Mouse (Mus musculus): ENCODE data around the gene Lypd4. TPM values are rescaled to one million over a fixed set of nuclear protein-coding genes. Genes with fewer than 3 reads are reported as not detected.
A peak's percentile ranks its signal among the peaks of the same experiment; 100 is the strongest.

Lypd4 gene
- polyA plus RNA-seq, 1 experiment: not detected

- no peaks in the 10 kb centered on the region for H3K36me3 ChIP-seq (ENCODE audit: control insufficient read depth, insufficient read depth, low read length)
- WGBS: 47% methylated on average over 6 of the region's 6 CpGs
- TF ChIP-seq CTCF (IDR thresholded peaks at IDR 0.05; ENCODE audit: extremely low read depth, insufficient read depth, insufficient read length, insufficient replicate concordance): no peak
- no peak for TF ChIP-seq POLR2A (IDR thresholded peaks at IDR 0.05; ENCODE audit: low read depth, low read length)
Measured at GRCm38 (mm10) chr7:24864156-24864555, 5.6 kb downstream of the Lypd4 start.

GRCm38 (mm10) chr7:24862853-24863252, 6.9 kb downstream of the Lypd4 start:
- no peak for TF ChIP-seq CTCF (IDR thresholded peaks at IDR 0.05; ENCODE audit: extremely low read depth, insufficient read depth, insufficient read length, insufficient replicate concordance)
- no peak for TF ChIP-seq POLR2A (IDR thresholded peaks at IDR 0.05; ENCODE audit: low read depth, low read length)
- Histone ChIP-seq H3K27me3 (ENCODE audit: control insufficient read depth, insufficient read depth, low read length) (no peaks in the 10 kb centered on the region), H3K36me3 (ENCODE audit: control insufficient read depth, insufficient read depth, low read length) (no peaks in the 10 kb centered on the region), H3K27ac (ENCODE audit: insufficient read depth, low read length) (no peak overlapping the region), H3K4me1 (ENCODE audit: control insufficient read depth, insufficient read depth, insufficient read length) (no peaks in the 10 kb centered on the region), H3K4me3 (ENCODE audit: extremely low read depth, insufficient read depth, insufficient read length) (no peak overlapping the region)
- no peak for DNase-seq (ENCODE audit: low read depth in 1 of 2, low spot score in 2 of 2)
- 43% methylated on average over 4 of the region's 4 CpGs for WGBS

More at GRCm38 (mm10) chr7:24864156-24864555, 5.6 kb downstream of the Lypd4 start:
- no peak overlapping the region for H3K27ac ChIP-seq (ENCODE audit: insufficient read depth, low read length)
- no peak overlapping the region for H3K4me3 ChIP-seq (ENCODE audit: extremely low read depth, insufficient read depth, insufficient read length)
- no peaks in the 10 kb centered on the region for H3K4me1 ChIP-seq (ENCODE audit: control insufficient read depth, insufficient read depth, insufficient read length)
- DNase-seq (ENCODE audit: low read depth in 1 of 2, low spot score in 2 of 2): no peak
- H3K27me3 ChIP-seq (ENCODE audit: control insufficient read depth, insufficient read depth, low read length): no peaks in the 10 kb centered on the region

GRCm38 (mm10) chr7:24861913-24862312, 7.8 kb downstream of the Lypd4 start, which contains the start of gene Gm9844:
Gene Gm9844 (plus strand): TSS chr7:24862213.
- no peak for DNase-seq (ENCODE audit: low read depth in 1 of 2, low spot score in 2 of 2)
- no peak within 1 kb of the TSS for H3K4me3 ChIP-seq (ENCODE audit: extremely low read depth, insufficient read depth, insufficient read length)
- H3K27ac ChIP-seq (ENCODE audit: insufficient read depth, low read length): no peak within 1 kb of the TSS
- H3K4me1 ChIP-seq (ENCODE audit: control insufficient read depth, insufficient read depth, insufficient read length): no peaks in the 10 kb centered on the region
- WGBS: 93% methylated on average over 7 of the region's 7 CpGs
- no peaks in the 10 kb centered on the region for H3K27me3 ChIP-seq (ENCODE audit: control insufficient read depth, insufficient read depth, low read length)
- TF ChIP-seq CTCF (IDR thresholded peaks at IDR 0.05; ENCODE audit: extremely low read depth, insufficient read depth, insufficient read length, insufficient replicate concordance) (no peak), POLR2A (IDR thresholded peaks at IDR 0.05; ENCODE audit: low read depth, low read length) (no peak)
- H3K36me3 ChIP-seq (ENCODE audit: control insufficient read depth, insufficient read depth, low read length): no peaks in the 10 kb centered on the region

GRCm38 (mm10) chr7:24859234-24859633, 10.5 kb downstream of the Lypd4 start:
- H3K27ac ChIP-seq (ENCODE audit: insufficient read depth, low read length): no peak overlapping the region; the same call in 1 of the 2 replicates
- no peak for DNase-seq (ENCODE audit: low read depth in 1 of 2, low spot score in 2 of 2)
- 73% methylated on average over 5 of the region's 5 CpGs for whole genome bisulfite sequencing

DNA sequence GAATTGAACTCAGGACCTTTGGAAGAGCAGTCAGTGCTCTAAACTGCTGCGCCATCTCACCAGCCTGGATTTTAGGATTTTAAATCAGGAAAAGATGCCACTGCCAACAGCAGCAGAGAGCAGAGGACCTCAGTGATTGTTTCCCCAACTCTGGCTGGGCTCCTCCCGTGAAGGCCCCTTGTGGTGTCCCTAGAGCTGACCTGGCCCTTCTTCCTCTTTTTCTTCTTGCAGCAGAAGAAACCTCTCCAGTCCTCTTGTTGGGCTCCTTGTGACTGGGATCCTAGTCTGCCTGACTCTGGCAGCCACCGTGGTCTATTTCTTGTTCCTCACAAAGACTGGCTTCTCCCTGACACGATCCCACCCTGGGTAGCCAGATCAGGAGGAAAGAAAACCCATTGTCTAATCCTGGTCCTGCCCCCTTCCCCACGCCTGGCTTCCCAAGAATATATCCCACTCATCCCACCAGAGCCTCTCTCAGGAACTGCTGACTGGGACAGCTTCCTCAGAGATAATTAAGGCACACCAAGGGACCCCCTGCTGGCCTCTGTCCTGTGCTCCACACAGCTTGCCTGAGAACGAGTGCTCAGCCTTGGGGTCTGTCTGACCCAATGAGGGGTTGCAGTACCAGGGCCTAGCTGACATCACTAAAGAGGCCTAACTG, 13.2 kb downstream of the Lypd4 start:
- no peak overlapping the region for H3K4me3 ChIP-seq (ENCODE audit: extremely low read depth, insufficient read depth, insufficient read length)
- H3K27me3 ChIP-seq (ENCODE audit: control insufficient read depth, insufficient read depth, low read length): no peaks in the 10 kb centered on the region
- TF ChIP-seq POLR2A (IDR thresholded peaks at IDR 0.05; ENCODE audit: low read depth, low read length): no peak
- TF ChIP-seq CTCF (IDR thresholded peaks at IDR 0.05; ENCODE audit: extremely low read depth, insufficient read depth, insufficient read length, insufficient replicate concordance): no peak
- no peak for DNase-seq (ENCODE audit: low read depth in 1 of 2, low spot score in 2 of 2)
- H3K36me3 ChIP-seq (ENCODE audit: control insufficient read depth, insufficient read depth, low read length): no peaks in the 10 kb centered on the region
- H3K27ac ChIP-seq (ENCODE audit: insufficient read depth, low read length): no peak overlapping the region
- WGBS: 48% methylated on average over 6 of the region's 6 CpGs
- H3K4me1 ChIP-seq (ENCODE audit: control insufficient read depth, insufficient read depth, insufficient read length): no peaks in the 10 kb centered on the region

More at GRCm38 (mm10) chr7:24859234-24859633, 10.5 kb downstream of the Lypd4 start:
- TF ChIP-seq CTCF (IDR thresholded peaks at IDR 0.05; ENCODE audit: extremely low read depth, insufficient read depth, insufficient read length, insufficient replicate concordance): no peak
- no peak for TF ChIP-seq POLR2A (IDR thresholded peaks at IDR 0.05; ENCODE audit: low read depth, low read length)
- Histone ChIP-seq H3K4me1 (ENCODE audit: control insufficient read depth, insufficient read depth, insufficient read length) (no peaks in the 10 kb centered on the region), H3K4me3 (ENCODE audit: extremely low read depth, insufficient read depth, insufficient read length) (no peak overlapping the region), H3K36me3 (ENCODE audit: control insufficient read depth, insufficient read depth, low read length) (no peaks in the 10 kb centered on the region), H3K27me3 (ENCODE audit: control insufficient read depth, insufficient read depth, low read length) (no peaks in the 10 kb centered on the region)

DNA sequence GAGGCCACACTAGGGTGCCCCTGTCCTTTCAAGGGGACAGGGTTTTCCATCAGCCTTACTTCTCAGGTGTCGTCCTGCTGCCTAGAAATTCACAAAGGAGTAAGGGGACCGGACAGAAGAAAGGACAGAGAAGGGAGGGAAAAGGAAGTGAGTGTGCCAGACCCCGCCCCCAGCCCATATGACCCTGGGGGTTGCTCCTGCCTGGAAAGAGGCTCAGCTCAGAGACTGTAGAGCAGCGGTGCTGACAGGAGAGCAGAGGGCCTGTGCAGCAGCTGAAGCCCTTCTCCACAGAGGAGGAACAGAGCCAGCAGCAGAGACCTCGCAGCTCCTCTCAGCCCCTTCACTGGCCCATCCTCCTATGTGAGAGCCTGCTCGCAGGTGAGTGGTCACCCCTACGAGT, 16.0 kb downstream of the Lypd4 start:
- no peak for TF ChIP-seq POLR2A (IDR thresholded peaks at IDR 0.05; ENCODE audit: low read depth, low read length)
- Histone ChIP-seq H3K36me3 (ENCODE audit: control insufficient read depth, insufficient read depth, low read length) (no peaks in the 10 kb centered on the region), H3K4me1 (ENCODE audit: control insufficient read depth, insufficient read depth, insufficient read length) (no peaks in the 10 kb centered on the region; the same call in 1 of the 2 replicates), H3K27me3 (ENCODE audit: control insufficient read depth, insufficient read depth, low read length) (no peaks in the 10 kb centered on the region), H3K27ac (ENCODE audit: insufficient read depth, low read length) (no peak overlapping the region; the same call in 1 of the 2 replicates), H3K4me3 (ENCODE audit: extremely low read depth, insufficient read depth, insufficient read length) (no peak overlapping the region)
- WGBS: 67% methylated on average over 7 of the region's 7 CpGs
- no peak for DNase-seq (ENCODE audit: low read depth in 1 of 2, low spot score in 2 of 2)

GRCm38 (mm10) chr7:24853233-24853563, 16.5 kb downstream of the Lypd4 start:
- Histone ChIP-seq H3K27ac (ENCODE audit: insufficient read depth, low read length) (peak overlapping the region; percentile 24; the same call in 1 of the 2 replicates), H3K4me3 (ENCODE audit: extremely low read depth, insufficient read depth, insufficient read length) (no peak overlapping the region), H3K27me3 (ENCODE audit: control insufficient read depth, insufficient read depth, low read length) (no peaks in the 10 kb centered on the region), H3K36me3 (ENCODE audit: control insufficient read depth, insufficient read depth, low read length) (no peaks in the 10 kb centered on the region), H3K4me1 (ENCODE audit: control insufficient read depth, insufficient read depth, insufficient read length) (no peaks in the 10 kb centered on the region; the same call in 1 of the 2 replicates)
- DNase-seq (ENCODE audit: low read depth in 1 of 2, low spot score in 2 of 2): no peak
- TF ChIP-seq POLR2A (IDR thresholded peaks at IDR 0.05; ENCODE audit: low read depth, low read length) (no peak), CTCF (IDR thresholded peaks at IDR 0.05; ENCODE audit: extremely low read depth, insufficient read depth, insufficient read length, insufficient replicate concordance) (no peak)
